Mouse (Mus musculus) layer of hippocampus, adult 18-20 months (tissue): Measurements from ENCODE around the gene Ly86. TPM values are rescaled to one million over a fixed set of nuclear protein-coding genes. Genes with fewer than 3 reads are reported as not detected.
A peak's percentile ranks its signal among the peaks of the same experiment; 100 is the strongest.

ENCODE experiments used
- DNase-seq, 2 experiments: peaks; one replicate each; pipeline ENCODE4 v3.0.0; 2022; ENCODE audit warnings: low spot score in 2 of 2
- total RNA-seq, 2 experiments: library from RNA; stranded (reverse); gene quantifications; 2 replicates each; pipeline ENCODE4 v1.2.3; 2021

The Ly86 gene
- total RNA-seq, 2 experiments from 2014 or later = 9.7 to 11.1 TPM

- DNase-seq = no peak
Observed at GRCm38 (mm10) chr13:37429661-37430271, 84.8 kb downstream of the Ly86 start.

GRCm38 (mm10) chr13:37431707-37432106 is 86.7 kb downstream of the Ly86 start:
- no peak for DNase-seq

GRCm38 (mm10) chr13:37432653-37433052 is 87.6 kb downstream of the Ly86 start:
- DNase-seq = no peak

- no peak for DNase-seq
Observed at GRCm38 (mm10) chr13:37433142-37433541, 88.1 kb downstream of the Ly86 start.

GRCm38 (mm10) chr13:37433730-37434129 is 88.7 kb downstream of the Ly86 start:
- DNase-seq = no peak

- peak; percentile 60 to 85 for DNase-seq
Observed at GRCm38 (mm10) chr13:37434137-37434772, 89.2 kb downstream of the Ly86 start.

GRCm38 (mm10) chr13:37434841-37435240 is 89.8 kb downstream of the Ly86 start:
- no peak for DNase-seq

GRCm38 (mm10) chr13:37436267-37437013 is 91.4 kb downstream of the Ly86 start:
- DNase-seq = no peak

- DNase-seq = no peak
Observed at GRCm38 (mm10) chr13:37438788-37439187, 93.8 kb downstream of the Ly86 start.

- no peak for DNase-seq
Observed at GRCm38 (mm10) chr13:37439477-37439876, 94.5 kb downstream of the Ly86 start.

GRCm38 (mm10) chr13:37439941-37440340 is 94.9 kb downstream of the Ly86 start:
- DNase-seq = no peak

GRCm38 (mm10) chr13:37440593-37441307 is 95.7 kb downstream of the Ly86 start:
- no peak for DNase-seq

GRCm38 (mm10) chr13:37442058-37442457 is 97.0 kb downstream of the Ly86 start:
- DNase-seq = no peak

- DNase-seq = no peak
Observed at GRCm38 (mm10) chr13:37442531-37442930, 97.5 kb downstream of the Ly86 start.

- no peak for DNase-seq
Observed at GRCm38 (mm10) chr13:37446699-37447258, 101.8 kb downstream of the Ly86 start.

- no peak for DNase-seq
Observed at GRCm38 (mm10) chr13:37451021-37451420, 106.0 kb downstream of the Ly86 start.

GRCm38 (mm10) chr13:37451471-37451870 is 106.5 kb downstream of the Ly86 start:
- DNase-seq = peak in 1 of 2 experiments; percentile 32

GRCm38 (mm10) chr13:37452022-37452941 is 107.3 kb downstream of the Ly86 start:
- peak; percentile 30 to 51 for DNase-seq

- peak; percentile 76 to 92 for DNase-seq
Observed at GRCm38 (mm10) chr13:37453203-37453602, 108.2 kb downstream of the Ly86 start.

- DNase-seq = no peak
Observed at GRCm38 (mm10) chr13:37454356-37454755, 109.3 kb downstream of the Ly86 start.
